Mouse (Mus musculus) brain, embryonic 14.5 days (tissue): ENCODE measurements at regions not wholly inside any gene's neighbourhood (a gene's known extent, or its start where the extent isn't known, plus 50 kb on each side); places are given as distances from the start of the nearest gene placed in this dataset.
A peak's percentile ranks its signal among the peaks of the same experiment; 100 is the strongest.

Source experiments
- DNase-seq: peaks from one replicate; pipeline ENCODE4 v3.0.0-alpha.2; 2011; ENCODE audit warnings: low read depth
- CTCF ChIP-seq: fragments of 200-500 bp; IDR thresholded peaks from 2 replicates; pipeline ENCODE4 v1.5.1; 2012; ENCODE audit warnings: inconsistent platforms, mild to moderate bottlenecking, moderate library complexity, borderline replicate concordance; ENCODE audit not compliant: insufficient read depth, insufficient read length; ENCODE audit errors: extremely low read depth
- POLR2A ChIP-seq: fragments of 200-500 bp; IDR thresholded peaks from 2 replicates; pipeline ENCODE4 v1.6.1; 2012; ENCODE audit warnings: mild to moderate bottlenecking, inconsistent platforms, borderline replicate concordance; ENCODE audit not compliant: poor library complexity, insufficient read depth, insufficient read length, severe bottlenecking; ENCODE audit errors: extremely low read depth

DNA sequence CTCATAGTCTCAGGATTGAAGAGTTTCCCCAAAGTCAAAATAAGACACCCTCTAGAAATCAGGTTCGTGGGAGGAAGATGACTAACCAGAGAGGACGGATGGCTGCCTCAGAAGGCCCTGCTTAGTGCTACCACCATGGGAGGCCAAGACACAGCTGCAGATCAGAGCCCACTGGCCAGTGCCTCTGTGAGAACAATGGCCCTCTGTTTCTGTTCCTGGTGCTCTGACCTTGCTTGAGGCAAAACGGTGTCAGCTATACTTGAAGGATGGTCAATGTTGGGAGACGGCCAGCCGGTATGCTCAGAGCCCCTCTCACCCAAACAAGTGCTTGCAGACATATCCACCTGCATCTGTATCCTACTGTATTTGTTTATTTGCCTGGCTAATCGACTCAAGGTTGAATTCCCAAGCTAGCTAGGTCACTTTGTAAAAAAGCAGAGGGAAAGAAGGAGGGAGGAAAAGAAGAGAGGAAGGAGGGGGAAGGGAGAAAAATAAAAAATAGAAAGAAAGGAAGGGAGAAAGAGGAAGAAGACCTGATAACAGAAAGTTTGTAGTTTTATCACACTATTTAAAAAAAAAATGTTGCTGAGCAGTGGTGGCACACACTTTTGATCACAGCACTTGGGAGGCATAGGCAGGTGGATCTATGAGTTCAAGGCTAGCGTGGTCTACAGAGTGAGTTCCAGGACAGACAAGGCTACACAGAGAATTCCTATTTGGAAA lies 112.7 kb downstream of the Fam204a start:
- DNase-seq, result no peak
- TF ChIP-seq CTCF (no peak), POLR2A (no peak)

DNA sequence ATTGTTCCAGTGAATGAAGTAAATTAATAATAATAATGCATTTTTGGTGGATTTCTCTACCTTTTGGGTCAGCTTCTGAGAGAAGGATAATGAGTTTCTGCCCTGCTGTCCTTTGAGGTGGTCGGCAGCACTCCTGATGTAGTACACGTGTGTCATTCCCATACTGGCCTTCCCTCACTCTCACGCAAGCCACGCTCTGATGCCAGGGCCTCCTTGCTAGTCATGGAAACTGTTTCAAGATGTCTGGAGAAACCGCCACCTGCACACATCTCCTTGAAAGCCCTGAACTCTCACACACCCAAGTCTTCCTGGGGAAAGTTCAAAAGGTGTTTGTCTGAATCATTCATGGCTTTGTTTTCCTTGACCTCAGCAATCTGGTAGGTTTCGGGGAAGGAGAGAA lies 116.2 kb downstream of the Fam204a start:
- DNase-seq, result no peak
- no peak for TF ChIP-seq CTCF

DNA sequence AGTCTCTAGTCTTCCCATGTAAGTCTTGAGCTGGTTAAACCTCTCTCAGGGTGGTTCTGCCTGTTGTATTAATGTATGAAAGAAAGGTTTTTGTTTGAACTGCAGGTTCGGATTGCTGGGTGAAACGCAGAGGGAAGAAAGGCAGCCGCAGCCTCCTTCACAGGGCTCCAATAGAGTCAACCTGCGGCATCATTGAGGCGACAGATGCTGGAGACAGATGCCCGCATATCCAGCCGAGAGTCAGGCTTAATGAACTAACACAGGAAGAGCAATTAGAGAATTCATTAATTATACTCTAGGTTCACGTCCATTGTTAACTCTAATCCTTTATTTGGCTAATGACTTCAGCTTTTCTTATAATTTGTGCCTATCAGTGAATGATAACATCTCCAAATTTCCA lies 117.0 kb downstream of the Fam204a start:
- TF ChIP-seq POLR2A (no peak), CTCF (no peak)
- peak; percentile 78 for DNase-seq

DNA sequence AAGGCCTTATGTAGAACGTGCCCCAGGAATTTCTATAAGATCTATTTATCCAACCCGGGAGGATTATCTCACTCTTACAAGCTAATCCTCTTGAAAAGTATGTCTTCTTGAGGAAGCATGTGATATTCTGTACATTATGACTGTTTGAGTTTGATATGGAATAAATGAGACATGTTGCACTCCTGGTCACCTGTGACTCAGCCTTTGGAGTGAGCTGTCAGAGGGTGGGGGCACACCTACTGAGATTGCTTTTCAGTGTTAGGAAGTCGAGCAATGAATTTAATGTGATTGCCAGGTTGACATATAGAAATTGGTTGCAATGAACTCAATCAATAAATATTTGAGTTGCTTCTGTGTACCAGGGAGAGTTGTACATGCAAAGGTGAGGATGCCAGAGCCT lies 128.6 kb downstream of the Fam204a start:
- DNase-seq, result no peak
- TF ChIP-seq POLR2A (no peak), CTCF (no peak)

DNA sequence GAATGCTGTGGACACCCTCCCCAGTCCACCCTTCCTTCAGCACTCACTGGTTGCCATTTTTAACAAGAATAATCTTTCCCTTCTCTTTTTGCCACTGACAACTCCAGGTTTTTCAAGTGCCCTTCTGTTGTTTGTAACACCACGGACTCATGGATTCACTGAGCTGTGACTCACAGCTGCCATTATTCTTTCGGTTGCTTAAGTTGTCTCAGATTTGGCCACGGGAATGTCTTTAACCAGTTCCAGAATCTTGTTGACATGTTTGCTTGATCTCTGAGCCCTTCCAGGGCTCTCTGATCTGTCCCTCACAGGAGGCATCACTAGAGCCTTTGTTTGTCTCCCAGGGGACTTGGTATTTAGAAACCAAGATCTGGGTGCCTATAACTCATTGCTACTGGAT lies 131.5 kb upstream of the Rab11fip2 start:
- DNase-seq, result no peak
- TF ChIP-seq CTCF (no peak), POLR2A (no peak)

DNA sequence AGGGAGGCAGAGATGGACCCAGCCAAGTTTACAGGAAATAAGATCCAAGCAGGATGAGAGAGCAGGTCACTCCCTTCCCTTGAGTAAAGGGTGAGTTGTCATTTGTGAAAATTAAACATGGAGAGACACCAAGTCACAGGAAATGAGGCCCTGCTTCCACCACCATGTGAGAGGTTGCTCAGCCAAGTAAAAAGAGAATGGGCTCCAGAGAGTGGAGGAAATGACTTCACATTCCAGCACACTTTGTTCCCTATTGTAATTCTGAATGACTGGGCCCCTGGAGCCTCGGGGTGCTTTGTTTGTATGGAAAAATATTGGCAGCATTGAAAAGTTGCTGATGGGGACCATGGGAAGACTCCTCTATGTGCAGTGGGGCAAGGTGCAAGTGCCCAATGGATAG lies 129.9 kb upstream of the Rab11fip2 start:
- DNase-seq, result no peak
- TF ChIP-seq CTCF (no peak), POLR2A (no peak)

DNA sequence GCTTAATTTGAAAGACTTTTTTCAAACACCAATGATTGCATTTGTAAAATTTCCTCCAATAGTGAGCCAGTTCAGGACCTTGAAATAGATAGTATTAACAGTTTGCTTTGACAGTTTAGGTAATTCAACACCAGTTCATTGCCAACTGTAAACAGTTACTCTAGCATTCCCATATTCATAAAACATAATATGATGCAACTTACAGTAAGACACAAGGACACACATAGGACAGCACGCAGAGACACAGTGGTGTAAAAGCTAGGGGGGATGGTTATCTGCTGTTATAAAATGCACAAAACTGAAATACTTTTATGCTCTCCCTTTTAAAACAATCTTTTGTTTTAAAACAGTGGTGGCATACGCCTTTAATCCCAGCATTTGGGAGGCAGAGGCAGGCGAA lies 122.7 kb upstream of the Rab11fip2 start:
- DNase-seq, result no peak
- no peak for TF ChIP-seq CTCF
- no peak for TF ChIP-seq POLR2A

DNA sequence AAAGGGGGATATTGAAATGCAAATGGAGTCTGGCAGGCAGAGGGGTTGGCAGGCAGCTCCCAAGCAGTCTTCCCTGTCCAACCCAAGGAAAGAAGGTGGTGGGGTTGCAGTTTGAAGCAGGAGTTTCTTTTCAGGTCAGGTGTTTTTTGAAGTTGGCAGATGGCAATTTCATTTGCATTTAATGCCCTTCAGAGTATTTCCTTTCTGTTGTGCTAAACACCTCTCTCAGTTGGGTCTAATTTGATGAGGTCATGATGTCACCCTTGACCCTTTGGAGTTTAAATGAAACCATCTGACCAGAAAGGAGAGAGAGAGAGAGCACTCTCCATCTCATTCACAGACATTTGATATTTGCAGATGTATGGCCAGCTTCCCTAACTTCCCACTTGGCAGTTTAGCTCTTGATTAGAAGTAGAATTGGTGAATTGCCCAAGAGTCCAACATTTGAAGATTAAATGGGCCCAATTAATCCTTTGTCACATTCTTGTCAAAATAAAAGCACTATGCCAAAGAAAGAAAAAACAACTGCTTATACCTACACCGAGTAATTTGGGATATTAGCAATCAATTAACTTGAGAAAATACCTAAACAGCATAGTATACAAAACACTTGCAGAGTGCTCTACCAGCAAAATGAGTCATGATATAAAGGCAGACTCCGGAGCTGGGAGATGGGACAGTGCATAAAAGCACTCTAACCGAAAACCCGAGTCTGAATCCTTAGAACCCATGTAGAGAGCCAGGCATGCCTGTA lies 111.8 kb upstream of the Rab11fip2 start:
- TF ChIP-seq POLR2A (no peak), CTCF (no peak)
- peak; percentile 92 for DNase-seq

DNA sequence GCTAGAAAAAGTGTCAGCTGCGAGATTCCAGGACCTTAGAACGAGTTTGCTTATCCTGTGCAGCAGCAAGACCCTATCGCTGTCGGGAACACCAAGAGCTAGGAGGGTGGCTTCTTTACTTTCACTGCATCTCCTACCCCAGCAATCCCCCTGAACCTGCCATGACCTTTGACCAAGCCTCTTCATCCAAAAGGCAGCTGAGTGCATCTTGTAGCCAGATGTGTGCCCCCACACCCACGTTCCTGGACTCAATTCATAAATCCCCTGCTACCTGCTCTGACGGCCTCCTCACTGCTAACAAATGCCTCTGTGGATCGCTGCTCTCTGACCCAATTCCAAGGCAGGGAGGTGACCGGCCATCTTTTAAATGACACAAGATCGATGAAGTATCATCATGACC lies 107.7 kb upstream of the Rab11fip2 start:
- DNase-seq, result no peak
- TF ChIP-seq CTCF, result no peak

DNA sequence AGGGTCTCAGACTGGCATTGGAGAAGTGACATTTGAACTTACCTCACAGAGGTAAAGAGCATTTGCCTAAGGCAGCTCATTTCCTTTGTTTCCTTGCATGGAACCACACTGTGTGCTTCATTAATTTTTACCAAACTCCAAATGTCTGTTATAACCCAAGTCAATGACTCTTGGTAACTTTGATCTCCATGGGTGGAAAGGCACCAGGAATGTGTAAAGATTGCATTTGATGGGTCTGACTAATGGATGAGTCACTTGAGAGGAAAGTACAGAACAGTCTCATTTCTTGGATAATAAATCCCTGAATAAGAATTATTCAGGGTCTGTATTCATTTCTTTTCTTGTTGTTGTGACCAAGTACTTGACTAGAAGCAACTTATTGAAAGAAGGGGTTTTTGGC lies 97.3 kb upstream of the Rab11fip2 start:
- no peak for TF ChIP-seq CTCF
- no peak for DNase-seq

DNA sequence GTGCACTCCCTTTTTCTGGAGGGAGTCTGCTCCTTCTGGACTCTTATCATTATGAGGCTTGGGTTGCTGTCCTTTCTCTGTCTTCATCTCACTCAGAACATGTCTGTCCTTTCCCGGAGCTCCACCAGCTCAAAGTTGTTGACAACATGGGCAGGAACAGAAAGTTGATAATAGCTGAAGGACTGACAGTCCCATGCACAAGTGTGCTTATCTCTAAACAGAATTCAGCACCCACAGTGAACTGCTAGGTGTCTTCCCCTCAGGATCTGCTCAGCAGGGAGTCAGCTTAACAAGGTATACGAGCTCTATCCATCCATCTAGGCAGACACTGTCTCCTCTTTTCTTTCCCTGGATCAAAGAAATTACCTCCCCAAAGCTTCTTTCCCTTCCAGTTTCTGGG lies 89.2 kb upstream of the Rab11fip2 start:
- DNase-seq, result no peak
- no peak for TF ChIP-seq CTCF
- no peak for TF ChIP-seq POLR2A

DNA sequence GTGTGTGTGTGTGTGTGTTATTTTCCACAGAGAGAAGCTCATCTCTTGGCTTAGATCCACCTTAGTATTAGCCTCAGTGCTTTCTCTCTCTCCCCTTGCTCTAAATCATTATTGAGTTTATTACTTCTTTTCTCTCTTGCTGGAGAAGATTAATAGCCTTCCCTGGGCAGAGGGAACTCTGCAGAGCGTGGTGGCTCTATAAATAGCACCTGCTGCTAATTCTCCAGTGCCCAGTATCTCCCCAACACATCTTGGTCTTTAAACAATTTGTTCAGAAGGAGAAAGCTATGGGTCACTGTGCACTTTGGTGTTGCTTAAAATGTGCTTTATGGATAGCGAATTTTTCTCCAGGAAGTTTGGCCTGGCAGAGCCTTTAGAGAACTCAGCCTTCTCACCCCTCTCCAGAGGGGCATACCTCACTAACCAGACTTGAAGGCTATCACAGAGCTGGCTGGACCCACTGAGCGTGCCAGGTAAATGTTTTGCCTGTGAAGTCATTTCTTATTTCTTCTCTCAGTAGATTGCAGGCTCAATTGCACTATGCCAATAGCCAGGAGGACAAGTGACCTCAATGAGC lies 86.8 kb upstream of the Rab11fip2 start:
- DNase-seq, result peak; percentile 10
- TF ChIP-seq POLR2A, result no peak

DNA sequence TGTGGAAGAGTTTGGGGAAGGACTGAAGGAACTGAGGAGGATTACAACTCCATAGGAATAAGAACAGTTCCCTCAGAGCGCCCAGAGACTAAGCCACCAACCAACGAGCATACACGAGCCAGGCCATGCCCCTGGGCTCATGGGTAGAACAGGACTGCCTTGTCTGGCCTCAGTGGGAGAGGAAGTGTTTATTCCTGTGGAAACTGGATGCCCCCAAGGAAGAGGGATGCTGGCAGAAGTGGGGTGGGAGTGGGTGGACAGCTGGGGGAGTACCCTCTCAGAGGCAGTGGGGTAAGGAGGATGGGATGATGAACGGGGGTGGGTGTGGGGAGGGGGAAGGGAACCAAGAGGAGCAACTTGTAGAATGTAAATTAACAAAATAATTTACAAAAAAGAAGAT lies 86.3 kb upstream of the Rab11fip2 start:
- TF ChIP-seq CTCF, result no peak
- TF ChIP-seq POLR2A, result no peak
- DNase-seq, result no peak
